Mouse (Mus musculus) MEL-GATA-1-ER (cell line): ENCODE measurements around the gene Dyrk3.
"Not testable (repeated sequence)": the region's sequence is repeated elsewhere in the genome, so short reads cannot be mapped to it uniquely, and the experiment has no call there.

Experiments
- DNase-seq: peaks from one replicate; pipeline ENCODE4 v3.0.0-alpha.2; 2012; ENCODE audit warnings: low read depth; ENCODE audit errors: extremely low read depth

Gene Dyrk3

DNA sequence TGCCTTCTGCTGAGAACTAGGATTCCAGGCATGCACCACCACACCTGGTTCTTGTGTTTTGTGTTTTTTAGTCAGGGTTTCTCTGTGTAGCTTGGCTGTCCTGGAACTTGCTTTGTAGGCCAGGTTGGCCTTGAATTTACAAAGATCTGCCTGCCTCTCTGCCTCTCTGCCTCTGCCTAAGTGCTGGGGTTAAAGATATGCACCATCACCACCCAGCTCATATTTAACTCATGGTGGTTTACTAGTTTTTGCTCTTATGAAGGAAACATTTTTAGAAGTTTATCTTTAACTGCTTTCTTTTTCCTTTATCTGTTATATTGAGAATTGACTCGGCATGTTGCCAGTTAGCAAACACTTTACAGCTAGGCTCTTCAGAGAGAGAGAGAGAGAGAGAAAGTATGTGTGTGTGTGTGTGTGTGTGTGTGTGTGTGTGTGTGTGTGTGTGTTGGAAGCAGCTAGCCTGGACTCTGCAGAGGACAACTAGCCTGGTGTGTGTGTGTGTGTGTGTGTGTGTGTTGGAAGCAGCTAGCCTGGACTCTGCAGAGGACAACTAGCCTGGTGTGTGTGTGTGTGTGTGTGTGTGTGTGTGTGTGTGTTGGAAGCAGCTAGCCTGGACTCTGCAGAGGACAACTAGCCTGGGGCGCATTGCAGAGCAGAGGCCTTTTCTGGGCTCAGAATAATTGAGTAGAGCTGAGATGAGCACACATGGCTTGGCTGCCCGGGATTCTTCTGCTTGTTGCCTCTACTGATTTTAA, 21.6 kb upstream of the Dyrk3 start:
- DNase-seq: not testable (repeated sequence)

DNA sequence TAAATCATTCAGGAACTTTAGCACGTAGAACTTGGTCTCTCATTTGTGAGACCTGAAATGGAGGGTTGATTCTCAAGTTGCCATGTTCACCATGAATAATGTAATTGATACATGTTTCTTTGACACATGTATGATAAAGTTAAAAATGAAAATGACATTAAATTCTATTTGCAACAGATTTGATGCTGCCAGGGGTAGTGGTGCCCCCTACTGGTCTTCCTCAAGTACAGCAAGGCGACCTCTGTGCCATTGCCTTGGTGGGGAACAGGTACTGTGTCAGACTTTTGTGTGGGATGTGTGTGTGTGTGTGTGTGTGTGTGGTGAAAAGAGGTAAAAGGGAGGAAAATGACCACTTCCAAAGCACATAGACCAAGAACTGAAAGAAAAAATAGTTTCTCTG, 17.3 kb upstream of the Dyrk3 start:
- DNase-seq: no peak

DNA sequence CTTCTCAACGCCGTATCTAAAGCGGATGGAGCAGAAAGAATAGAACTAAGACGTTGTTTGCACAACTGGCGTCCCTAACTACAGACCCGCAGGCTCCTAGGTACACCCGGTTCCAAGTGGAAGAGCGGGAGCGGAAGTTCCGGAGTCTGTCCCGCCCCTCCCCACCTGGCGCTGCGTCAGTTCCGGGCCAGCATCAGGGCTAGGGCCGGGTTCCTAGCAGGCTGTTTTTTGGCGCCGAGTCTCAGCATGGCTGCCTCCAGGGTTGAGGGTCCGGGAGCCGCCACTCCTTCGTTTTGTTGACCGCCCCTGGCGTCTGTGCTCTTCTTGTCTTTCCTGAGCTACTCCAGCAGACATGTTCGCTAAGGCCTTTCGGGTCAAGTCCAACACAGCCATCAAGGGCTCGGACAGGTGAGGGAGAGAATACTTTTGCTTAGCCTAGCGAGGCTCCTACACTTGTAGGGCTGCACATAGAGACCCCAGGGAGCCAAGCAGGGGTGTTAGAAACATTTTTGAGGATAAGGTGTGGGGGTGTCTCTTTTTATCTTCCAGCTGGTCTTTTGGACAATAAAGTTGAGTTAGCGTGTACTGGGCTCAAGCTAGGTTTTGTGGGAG, 15.0 kb upstream of the Dyrk3 start, which contains the start of gene Eif2d:
Gene Eif2d, plus strand, starts transcription at position 164 of the 612 bp plus-strand sequence.
- DNase-seq: peak; percentile 79

DNA sequence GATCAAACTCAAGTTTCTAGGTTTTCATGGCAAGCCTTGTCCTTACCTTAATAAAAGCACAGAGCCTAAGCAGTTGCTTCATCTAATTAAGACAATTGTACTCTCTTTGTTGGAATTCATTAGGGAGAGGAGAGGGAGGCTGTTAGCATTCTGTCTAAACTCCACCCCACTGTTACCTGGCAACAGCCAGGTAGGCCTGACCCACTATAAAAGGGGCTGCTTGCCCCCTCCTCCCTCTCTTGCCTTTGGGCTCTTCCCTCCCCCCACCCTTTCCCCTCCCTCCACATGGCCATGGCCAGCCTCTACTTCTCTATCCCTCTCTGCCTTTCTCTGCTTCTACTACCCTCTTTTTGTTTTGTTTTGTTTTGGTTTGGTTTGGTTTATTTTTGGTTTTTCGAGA, 11.4 kb upstream of the Dyrk3 start:
- no peak for DNase-seq

DNA sequence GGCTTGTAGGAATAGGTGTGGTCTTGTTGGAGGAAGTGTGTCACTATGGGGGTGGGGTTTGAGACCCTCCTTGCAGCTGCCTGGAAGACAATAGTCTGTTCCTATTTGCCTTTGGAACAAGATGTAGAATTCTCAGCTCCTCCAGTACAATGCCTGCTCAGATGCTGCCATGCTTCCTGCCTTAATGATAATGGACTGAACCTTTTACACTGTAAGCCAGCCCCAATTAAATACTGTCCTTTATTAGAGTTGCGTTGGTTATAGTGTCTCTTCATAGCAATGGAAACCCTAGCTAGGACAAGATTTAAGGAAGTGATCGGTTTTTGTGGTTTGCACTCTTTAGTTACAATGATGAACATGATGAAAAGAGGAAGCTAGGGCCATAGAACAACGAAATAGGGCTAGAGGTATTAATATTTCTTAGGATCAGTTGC, 8.1 kb upstream of the Dyrk3 start:
- DNase-seq: peak; percentile 85

DNA sequence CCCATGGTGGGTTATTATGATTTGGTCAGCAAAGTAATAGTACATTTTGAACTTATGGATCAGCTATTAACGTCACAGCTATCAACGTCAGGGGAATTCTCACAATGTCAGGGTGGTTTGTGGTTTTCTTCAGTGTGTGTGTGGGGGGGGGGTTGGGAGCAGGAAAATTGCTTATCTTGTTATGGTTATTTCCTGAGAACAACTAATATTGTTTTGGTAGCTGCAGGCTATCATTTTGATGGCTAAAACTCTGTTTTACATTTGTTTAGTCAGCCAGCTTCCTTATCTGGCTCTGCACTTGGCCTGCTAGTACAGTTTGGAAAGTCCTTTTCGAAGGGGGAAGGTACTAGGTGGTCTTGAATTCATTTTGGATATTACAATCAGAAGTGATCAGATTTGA, 7.1 kb upstream of the Dyrk3 start:
- not testable (repeated sequence) for DNase-seq

DNA sequence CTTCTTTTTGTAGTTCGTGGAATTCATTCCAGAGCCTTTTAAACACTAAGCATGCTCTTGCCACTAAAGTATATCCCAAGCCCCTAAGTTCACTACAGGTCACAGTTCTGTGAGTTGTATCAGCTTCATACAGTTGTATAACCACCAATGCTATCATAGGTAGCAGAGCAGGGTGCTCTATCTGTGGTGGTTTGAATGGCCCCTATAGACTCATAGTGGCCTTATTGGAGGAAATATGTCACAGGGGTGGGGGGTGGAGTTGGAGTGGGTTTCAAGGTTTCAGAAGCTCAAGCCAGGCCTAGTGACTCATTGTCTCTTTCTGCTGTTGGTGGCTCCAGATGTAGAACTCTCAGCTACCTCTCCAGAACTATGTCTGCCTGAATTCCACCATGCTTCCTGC, 4.3 kb upstream of the Dyrk3 start:
- DNase-seq: no peak

DNA sequence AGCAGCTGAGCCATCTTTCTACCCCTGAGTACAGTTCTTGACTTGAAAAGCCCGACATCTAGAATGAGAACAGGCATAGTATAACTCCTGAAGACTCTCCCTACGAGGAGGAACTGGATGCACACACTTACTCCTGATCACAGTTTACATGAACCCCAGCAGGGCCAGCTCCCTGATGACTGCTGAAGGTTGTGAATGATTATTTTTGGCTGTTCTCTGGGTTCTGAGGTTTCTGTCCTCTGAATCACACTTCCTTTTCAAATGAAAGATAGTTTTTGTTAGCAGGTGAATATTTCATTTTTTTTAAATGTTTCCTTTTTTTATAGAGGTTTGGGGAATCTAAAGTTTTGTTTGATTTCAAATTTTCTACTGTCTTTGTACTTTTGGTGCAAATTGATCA, 3.3 kb upstream of the Dyrk3 start:
- no peak for DNase-seq

DNA sequence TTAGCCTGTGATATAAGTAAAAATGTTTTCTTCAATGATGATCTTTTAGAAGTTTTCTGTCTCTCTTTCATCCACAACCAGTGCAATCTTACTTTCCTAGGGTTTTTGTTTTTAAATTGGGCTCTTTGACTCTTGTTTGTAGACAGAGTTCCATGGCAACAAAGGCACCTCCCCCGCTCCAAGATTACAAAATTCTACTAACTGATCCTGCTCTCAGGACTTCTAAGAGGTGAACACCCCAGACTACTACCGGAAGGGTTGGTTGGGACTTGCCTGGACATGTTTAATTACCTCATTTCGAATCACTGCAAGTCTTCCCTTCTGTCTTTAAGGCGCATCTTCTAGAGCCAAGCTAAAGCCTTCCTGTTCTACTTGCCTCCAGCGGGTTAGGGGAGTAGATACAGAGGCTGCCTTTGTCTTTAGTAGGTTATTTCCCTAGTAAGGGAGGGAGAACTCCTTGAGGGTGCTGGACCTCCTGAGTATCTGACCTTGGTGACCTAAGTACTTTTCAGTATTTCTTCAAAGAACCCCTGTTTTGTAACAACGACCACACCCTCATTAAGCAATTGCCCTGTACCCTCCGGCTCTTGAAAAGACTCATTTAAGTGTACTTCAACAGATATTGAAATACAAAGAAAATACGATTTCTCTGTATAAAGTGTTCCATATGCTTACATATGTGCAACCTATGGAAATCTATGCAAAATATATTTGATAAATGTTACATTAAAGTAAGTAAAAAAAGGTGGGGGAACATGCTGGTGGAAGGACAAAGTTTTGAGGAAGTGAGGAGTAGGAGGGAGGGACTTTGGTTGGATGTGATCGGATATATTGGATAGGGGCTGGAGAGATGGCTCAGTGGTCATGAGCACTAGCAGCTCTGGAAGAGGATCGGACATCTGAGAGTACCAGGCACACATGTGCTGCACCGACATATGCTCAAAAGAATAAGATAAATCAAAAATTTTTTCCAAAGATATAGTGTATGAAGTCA, 1.3 kb upstream of the Dyrk3 start:
- no peak for DNase-seq

DNA sequence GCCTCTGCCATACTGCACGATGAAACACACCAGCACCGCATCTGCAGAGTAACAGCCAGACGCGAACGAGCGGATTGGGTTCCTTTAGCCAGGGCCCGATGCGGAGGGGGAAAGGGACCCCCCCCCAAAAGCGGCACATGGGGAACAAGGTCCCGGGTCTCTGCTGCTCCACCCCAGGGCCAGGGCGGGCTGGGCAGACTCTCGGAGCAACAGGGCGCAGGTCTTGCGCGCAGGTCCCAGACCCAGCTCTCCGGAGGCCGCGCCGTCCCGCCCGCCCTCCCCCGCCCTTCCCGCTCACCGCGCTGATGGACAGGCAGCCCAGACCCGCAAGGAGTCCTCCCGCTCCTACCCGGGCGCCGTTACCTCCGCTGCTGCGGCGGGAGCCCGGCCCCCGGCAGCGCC, 422 bp downstream of the Dyrk3 start:
- no peak for DNase-seq

DNA sequence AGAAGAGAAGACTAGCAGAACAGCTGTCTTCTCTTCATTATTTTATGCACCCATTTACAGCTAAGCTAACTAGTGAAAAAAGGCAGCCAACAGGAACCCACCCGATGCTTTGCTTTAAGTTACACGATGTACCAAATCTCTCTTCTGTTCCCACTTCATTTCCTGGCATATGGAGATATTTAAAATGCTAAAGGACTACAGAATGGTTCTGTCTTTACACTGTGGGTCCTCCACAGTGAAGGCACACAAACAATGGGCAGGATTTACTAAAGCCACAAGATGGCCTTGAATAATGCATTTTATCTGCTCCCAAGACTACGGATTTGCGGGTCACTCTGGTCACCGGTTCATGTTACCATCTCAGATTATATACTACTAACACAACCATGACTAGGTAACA, 1.0 kb downstream of the Dyrk3 start:
- DNase-seq: no peak

DNA sequence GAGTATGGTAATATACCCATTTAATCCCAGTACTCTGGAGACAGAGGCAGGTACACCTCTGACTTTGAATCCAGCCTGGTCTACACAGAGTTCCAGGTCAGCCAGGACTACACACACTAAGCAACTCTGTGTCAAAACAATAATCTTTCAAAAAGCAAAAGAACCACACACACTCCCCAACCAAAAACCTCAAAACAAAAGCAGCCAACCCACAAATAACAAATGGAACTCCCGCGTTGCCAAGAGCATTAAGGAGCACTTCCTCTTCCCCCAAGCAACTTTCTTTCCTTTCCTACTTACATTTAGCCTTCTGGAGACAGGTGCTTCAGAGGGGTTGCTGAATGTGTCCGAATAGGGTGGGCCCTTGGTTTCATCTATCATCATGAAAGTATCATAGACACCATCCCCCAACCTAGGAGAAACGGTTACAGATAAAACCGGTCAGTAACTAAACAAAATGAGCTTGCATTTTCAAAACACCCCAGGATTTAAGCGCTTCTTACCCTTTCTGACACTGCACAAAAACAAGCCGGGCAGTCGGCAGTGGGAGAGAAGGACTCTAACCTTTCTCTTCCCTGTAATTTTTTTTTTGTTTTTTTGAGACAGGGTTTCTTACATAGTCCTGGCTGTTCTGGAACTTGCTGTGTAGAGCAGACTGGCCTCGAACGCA, 2.0 kb downstream of the Dyrk3 start:
- DNase-seq: peak; percentile 67

DNA sequence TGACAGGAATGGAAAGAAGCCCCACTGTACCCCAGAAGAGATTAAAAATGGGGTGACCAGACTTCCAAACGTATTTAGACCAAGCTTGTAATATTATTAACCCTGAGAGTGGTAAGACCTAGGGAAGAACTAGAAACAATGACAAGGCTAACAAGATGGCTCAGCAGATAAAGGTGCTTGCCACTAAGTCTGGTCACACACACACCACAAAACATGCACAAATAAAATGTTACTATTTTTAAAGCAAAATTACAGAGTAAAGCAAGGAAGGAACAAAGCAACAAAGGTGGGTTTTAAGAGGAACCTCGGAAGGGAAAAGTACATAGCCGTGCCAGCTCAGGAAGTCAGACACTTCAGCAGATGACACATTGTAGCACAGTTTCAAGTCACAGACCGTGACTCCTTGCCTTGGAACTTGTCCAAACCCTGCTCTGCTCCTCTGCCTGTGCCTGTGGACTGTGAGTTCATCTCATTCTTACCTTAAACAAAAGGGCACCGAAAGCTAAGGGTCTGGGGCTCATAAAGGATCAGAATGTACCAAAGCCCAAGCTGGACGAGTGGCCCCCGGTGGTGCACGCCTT, 3.1 kb downstream of the Dyrk3 start:
- no peak for DNase-seq

DNA sequence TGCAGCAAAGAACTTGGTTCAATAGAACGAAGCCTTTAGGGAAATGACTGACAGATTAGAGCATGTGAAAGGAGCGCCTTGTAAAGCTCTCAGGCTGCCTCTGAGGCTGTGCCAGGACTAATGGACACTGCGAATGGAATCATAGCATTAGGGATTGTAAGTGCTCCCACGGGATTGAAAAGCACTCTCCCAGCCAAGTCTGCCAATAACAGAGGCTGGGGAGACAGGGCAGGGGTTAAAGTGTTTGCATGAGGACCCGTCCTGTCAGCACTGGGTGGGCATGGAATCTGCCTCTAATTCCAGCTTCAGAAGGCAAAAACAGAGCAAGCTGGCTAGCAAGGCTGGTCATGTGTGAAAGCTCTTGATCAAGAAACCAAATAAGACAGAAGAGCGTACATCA, 3.9 kb downstream of the Dyrk3 start:
- no peak for DNase-seq

DNA sequence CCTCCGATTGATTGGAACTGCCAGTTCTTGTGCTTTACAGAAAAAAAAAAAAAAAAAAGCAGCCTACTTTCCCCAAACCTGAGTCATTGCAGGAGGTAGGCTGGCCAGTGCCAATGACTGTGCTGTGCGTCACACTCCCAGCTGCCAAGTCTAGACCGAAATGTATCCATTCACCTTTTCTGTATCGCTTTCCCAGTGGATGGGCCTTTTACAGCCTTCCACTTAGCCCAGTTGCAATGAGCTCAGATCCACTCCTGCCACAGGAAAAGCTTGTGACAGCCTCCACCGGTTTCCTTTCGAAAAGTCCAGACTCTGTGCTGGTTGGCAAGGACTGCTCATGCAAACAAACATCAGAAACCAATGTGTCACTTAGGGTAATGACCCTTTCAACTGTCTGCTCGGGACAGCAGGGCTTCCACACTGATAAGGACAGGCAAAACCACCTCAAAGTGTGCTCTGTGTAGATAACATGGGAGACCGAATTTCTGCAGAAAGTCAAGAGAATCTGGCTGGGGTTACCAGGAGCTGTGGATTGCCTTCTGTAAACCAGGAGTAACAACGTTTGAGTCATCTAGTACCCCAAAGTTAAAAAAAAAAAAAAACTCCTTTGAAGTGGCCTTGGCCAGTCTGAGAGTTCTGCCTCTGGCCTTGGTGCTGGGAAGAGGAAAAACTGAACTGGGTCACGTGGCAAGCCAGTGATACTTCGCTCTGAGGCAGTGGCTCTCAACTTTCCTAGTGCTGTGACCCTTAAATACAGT, 12.0 kb downstream of the Dyrk3 start:
- peak; percentile 97 for DNase-seq

DNA sequence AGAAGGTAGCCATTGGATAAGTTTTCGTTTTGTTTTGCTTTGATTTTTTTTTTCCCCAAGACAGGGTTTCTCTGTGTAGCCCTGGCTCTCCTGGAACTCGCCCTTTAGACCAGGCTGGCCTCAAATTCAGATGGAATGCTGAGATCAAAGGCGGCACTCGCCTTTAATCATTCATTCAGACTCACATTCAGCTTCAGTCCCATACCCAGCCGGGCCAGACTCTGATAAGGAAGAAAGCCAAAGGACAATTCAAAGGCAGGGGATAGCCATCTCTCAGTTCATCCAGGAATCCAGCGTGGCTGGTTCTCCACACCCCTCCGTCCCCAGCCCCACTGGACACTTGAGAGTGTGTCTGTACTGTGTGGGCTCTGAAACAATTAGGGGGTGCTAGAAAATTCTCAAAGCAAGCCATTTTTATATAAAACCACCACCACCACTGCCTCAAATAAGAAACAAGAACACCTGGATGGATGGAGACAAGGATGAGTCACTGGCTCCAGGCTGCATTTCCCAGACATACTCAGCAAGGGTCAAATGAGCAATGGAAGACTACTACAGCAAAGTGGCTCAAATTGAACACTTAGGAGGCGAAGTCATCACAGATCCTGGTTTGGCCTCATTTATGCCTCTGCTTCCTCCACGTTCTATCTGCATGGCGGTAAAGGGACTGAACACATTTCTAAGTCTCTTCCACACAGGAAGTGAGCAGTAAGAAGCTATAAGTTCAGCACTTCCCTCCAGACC, 14.4 kb downstream of the Dyrk3 start:
- DNase-seq: no peak

DNA sequence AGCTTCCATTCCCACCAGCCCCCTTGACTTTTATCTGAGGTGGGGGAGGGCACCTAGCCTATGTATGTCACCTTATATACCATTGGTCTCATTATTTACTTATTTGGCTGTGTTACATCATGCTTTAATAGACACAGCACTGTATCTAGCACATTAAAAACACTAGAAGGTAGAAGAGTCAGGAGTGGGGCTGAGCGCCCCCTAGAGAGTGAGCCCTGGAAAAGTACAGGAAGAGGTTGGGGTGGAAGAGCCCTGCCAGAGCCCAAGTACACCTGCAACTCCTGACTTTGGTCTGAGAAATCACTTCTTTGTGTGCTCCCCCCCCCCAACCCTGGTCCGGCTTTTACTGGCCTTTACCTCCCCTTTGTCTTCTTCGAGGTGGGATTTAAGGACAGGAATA, 16.2 kb downstream of the Dyrk3 start:
- no peak for DNase-seq

DNA sequence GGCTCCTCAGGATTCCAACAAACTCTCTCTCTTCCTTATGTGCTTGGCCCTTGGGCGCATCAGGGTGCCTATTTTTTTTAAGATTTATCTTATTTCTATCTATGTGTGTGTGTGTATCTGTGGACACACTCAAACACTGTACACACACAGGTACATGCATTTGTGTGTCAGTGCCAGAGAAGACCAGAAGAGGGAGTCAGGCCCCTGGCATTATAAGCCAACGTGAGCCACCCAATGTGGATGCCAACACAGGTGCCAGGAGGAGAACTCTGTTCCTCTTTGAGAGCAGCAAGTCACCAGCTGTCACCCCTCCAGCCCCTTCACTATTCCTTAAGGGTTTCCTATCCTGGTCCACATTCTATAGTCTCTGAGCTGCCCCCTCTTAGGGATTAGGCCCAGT, 19.1 kb downstream of the Dyrk3 start:
- DNase-seq: no peak

DNA sequence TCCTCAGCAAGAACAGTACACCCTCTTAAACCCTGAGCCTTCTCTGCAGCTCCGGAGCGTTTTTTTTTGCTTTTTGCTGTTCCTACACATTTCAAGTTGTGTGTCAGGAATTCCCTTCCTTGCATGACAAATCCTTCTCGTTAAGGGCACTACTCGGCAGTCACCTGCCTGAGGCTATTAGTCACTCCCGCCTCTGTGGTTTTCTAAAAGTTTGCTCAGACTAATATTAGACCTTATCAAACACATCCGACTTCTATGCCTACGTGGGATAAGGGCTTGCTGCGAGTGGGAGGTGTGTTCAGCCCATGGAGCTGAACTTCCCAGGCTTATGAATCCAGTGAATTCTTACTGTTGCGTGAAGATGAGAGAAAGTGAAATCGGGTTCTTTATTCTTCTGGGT, 19.6 kb downstream of the Dyrk3 start:
- DNase-seq: no peak
